Mouse (Mus musculus) MEL (cell line): ENCODE data around the gene Echdc3.

Experiments
- CHD2 ChIP-seq: IDR thresholded peaks from 2 replicates; pipeline ENCODE4 v1.6.1; 2011; ENCODE audit warnings: low read length, improper control_type of control experiment
- CTCF ChIP-seq, 3 experiments: IDR thresholded peaks in 2 of 3; conservative IDR thresholded peaks in 1 of 3; 2 replicates each; pipeline ENCODE4 v1.5.1; 2011 to 2012; ENCODE audit warnings: low read length in 3 of 3, low read depth in 2 of 3, mild to moderate bottlenecking in 2 of 3, improper control_type of control experiment in 1 of 3, inconsistent platforms in 1 of 3, mixed read lengths in 1 of 3, moderate library complexity in 1 of 3; ENCODE audit not compliant: control insufficient read depth in 1 of 3, insufficient read depth in 1 of 3, poor library complexity in 1 of 3, severe bottlenecking in 1 of 3
- MAFK ChIP-seq: IDR thresholded peaks from 2 replicates; pipeline ENCODE4 v1.6.1; 2011; ENCODE audit warnings: low read depth, mild to moderate bottlenecking, low read length, improper control_type of control experiment, borderline replicate concordance
- UBTF ChIP-seq: IDR thresholded peaks from 2 replicates; pipeline ENCODE4 v1.6.1; 2012; ENCODE audit warnings: low read depth, mild to moderate bottlenecking, inconsistent platforms, low read length, improper control_type of control experiment, moderate library complexity, borderline replicate concordance; ENCODE audit not compliant: insufficient read depth

GRCm38 (mm10) chr2:6159735-6160134, 53.1 kb downstream of the Echdc3 start:
- no peak for TF ChIP-seq CHD2
- TF ChIP-seq UBTF = no peak
- TF ChIP-seq CTCF (IDR thresholded peaks at IDR 0.05 in 2 of 3, conservative IDR thresholded peaks at IDR 0.05 in 1 of 3; ENCODE audit: control insufficient read depth in 1 of 3, insufficient read depth in 1 of 3, low read depth in 2 of 3, low read length in 3 of 3, poor library complexity in 1 of 3, severe bottlenecking in 1 of 3) = no peak
- TF ChIP-seq MAFK = no peak
